Mouse (Mus musculus): Measurements from ENCODE around the gene Pxmp4.

Gene Pxmp4

DNA sequence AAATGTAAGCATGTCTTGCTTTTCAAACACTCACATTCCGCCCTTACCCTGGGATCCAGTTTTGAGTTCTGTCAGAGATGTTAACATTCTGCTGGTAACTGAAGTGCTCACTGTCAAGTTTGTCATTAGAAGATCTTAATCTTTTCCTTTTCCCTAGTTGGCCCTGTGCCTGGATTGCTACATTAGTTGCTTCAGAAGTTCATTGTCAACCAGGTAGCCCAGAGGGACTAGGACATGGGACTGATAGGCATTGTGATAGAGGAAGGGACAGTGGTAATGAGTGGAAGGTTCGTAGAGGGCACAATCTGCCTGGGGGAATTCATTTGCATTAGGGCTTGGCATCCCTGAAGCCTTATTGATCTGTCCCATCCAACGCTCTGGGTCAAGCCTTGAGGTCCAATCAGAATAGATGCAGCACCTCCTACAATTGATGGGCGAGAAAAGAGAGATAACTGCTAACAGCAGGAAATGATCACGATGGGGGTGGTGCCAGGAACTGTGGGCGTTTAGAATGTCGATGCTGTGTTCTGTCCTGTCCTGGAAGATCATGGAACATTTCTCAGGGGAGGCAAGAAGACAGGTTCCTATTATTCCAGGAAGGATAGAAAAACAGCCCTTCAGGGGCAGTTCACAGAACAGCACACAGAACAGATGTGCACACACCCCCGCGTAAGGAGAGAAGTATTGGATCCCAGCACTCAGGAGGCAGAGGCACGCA is 5.7 kb upstream of the Pxmp4 start:
- no peak for DNase-seq

DNA sequence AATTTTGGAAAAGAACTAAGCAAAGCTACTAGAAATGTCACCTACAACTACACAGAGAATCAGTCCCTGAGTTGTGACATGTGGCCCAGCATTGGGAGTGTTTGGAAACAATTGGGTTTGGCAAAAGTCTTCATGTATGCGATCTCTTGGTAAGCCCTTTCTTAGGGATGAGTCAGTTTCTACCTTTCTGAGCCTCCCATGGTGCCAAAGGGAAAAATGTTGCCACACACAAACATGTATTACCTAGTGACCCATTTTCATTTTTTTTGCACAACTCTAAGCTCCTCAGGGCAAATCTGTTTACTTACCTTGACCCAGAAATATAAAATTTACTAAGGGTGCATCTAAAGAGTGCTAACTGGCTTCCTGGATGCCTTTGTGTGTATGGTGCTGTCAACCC is 3.5 kb upstream of the Pxmp4 start:
- DNase-seq: no peak

DNA sequence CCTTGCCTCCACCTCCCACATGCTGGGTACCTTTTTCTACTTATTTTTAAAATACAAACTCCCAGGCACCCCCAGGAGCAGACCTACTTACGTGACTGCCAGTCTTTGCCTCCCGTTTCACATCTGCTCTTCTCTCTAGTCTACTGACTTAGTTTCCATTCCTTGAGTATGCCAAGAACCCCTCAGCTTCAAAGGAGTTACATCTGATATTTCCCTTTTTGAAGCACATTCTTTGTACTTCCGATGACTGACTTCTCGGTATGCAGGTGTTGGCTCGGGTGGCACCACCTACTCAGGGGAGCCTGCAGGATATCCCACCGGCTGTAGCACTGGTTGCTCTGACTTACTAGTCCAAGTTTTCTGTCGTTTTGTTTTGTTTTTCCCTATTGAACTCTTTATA is 648 bp upstream of the Pxmp4 start:
- no peak for DNase-seq

DNA sequence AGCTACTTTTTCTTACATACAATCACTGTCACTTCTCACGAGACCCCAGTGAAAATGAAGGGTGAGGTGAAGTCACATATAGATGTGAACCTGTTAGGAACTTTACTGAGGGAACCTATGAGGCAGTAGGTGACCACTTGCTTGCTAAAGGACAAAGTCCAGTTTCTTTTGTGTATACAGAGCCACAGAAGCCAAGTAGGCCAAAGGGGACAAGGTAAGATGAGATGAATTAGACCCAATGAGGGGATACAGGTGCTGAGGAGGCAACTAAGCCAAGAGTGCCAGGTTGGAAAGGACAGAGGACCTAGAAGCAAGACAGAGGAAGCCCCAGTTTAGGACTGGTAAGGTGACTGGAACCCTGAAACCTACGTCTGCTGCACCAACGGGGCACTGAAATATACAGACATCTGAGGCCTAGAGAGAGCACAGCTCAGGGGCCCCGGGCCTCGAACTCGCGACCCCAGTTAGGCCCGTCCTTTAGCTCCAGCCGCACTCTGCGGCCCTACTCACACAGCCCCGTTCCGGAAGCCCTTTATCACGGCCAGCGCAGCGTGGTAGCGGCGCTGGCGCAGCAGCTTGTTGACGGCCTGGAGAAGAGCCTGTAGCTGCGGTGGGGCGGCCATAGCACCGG is 386 bp downstream of the Pxmp4 start:
- DNase-seq: no peak

GRCm38 (mm10) chr2:154601324-154601723 is 2.2 kb downstream of the Pxmp4 start:
- no peak for DNase-seq

GRCm38 (mm10) chr2:154600586-154600985 is 2.9 kb downstream of the Pxmp4 start:
- DNase-seq: no peak

- no peak for DNase-seq
These were observed 6.1 kb downstream of the Pxmp4 start for GRCm38 (mm10) chr2:154597399-154597798.

DNA sequence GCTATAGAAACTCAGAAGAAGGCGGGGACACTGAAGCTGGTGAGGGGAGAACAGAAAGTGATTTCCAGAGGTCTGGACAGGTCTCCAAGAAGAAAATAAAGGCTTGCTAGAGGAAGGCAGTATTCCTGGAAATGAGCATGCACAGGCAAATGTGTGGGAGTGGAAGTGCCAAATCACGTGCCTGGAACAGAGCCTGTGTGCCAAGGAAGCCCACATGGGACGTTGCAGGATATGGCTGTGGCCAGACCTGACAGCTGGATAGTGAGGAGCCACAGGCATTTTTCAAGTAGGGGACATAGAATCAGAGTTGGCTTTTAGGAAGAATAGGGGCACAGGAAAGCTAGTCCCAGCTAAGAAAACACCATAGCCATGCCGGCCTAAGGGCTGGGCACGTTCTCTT is 7.7 kb downstream of the Pxmp4 start:
- DNase-seq: peak; percentile 38

- DNase-seq: no peak
These were observed 10.5 kb downstream of the Pxmp4 start for GRCm38 (mm10) chr2:154593025-154593424.

DNA sequence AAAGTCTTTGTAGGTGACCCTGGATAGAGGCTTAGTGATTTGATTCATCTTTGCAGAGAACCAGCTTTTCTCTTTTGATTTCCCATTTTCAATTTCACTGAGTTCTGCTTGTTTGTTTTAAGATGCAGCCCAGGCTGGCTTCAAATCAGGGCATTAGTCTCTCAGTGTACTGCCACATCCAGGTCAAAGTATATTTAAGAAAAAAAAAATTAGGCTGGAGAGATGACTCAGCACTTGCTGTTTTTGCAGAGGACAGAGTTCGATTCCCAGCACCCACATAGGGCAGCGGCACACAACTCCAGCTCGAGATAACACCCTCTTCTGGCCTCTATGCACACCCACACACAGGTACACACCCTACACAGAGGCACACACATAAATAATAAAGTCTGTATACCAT is 12.3 kb downstream of the Pxmp4 start:
- no peak for DNase-seq

GRCm38 (mm10) chr2:154589051-154589450 is 14.5 kb downstream of the Pxmp4 start:
- peak; percentile 28 for DNase-seq

GRCm38 (mm10) chr2:154586405-154586804 is 17.1 kb downstream of the Pxmp4 start:
- DNase-seq: no peak

- no peak for DNase-seq
These were observed 18.4 kb downstream of the Pxmp4 start for GRCm38 (mm10) chr2:154584931-154585601.

DNA sequence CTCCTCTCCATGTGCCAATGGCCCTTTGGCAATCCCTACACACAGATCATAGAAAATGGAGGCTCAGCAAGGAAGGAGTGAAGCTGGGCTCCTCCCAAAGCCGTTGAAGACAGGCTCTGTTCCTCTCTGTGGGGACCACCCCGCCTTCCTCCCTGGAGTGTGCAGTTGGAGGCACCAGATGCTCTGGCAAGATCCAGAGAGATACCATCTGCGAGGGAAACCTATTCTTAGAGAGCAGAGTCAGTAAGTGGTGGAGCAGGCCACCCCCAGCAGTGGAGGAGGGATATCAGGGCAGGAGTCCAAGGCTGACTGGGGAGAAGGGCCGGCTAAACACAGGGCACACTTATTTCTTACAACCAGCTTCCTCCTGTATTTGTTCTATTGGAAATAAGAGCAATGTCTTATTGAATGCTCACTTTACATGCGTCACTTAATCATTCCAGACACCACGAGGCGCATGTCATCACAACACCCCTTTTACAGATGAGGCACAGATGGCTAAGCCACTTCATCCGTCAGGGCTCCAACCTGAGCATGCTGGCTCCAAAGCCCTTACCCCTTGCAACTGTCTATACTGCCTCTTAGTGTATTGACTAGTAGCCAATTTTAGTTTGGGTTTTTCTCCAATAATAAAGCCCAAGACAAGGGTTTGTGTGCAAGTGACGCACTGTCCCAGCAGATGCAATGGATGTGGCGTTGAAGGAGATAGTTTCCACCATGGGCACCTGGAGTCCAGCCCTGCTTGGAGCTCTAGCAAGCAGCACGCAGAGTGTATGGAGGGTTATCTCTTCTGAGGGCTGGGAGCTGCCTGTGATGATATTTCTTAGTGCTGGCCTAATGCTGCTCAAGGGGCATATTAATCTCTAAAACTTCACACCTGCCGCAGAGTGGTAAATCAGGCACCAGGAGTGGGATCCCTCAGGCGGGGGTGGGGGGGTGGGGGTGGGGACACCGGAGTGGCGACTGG is 19.3 kb downstream of the Pxmp4 start:
- DNase-seq: peak; percentile 95

- no peak for DNase-seq
These were observed 22.1 kb downstream of the Pxmp4 start for GRCm38 (mm10) chr2:154581421-154581820.

GRCm38 (mm10) chr2:154580586-154580985 is 22.9 kb downstream of the Pxmp4 start:
- DNase-seq: no peak

DNA sequence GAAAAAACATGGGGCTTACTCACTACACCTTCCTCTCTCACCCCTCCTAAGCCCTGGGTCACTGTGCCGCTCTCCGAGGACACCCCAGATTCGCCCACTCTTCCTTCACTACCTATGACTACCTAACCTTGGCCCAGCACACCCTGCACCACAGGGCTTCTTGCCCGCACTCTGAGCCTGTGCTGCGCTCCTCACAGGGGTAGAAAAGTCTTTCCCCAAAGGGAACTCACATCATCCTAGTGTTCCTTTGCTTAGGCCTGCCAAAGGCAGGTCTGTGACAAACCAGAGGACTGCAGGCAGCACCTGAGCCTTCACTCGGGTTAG is 25.8 kb downstream of the Pxmp4 start:
- no peak for DNase-seq

DNA sequence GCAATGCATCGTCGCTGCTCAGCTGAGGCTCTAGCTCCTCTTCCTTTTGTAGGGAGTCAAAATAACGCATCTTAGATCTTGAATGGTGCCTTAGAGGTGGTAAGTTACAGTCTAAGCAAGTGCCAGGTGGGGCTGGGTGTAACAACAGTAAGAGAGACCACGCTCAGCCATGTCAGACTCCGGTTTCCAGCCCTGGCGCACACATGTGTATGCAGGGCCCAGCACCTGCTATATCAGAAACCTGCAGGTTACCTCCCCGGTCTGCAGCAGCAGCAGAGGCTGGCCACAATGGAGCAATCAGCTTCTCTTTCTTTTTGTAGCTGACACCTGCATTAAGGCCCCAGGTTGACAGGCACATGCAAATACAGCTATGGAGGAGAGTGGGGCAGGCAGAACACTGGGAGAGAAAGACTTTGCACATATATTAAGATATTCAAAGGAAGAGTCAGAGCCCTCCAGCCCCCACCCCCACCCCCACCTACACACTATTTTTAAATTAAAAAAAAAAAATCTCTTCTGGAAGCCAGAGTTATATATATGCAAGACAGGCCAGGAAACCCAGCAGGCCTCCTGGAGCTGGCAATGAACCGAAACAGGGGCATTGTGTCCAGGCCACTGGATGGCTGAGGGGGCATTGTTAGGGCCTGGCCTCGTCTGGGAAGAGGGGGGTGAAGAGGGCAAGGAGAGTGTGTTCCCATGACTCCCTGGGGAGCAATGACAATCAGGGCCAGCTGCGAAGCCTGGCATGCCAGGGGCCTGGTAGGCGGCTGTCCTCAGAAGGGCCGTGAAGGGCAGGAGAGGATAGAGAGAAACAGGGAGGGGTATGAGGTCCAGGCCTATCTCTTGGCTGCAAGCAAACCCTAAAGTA is 26.4 kb downstream of the Pxmp4 start:
- DNase-seq: no peak

DNA sequence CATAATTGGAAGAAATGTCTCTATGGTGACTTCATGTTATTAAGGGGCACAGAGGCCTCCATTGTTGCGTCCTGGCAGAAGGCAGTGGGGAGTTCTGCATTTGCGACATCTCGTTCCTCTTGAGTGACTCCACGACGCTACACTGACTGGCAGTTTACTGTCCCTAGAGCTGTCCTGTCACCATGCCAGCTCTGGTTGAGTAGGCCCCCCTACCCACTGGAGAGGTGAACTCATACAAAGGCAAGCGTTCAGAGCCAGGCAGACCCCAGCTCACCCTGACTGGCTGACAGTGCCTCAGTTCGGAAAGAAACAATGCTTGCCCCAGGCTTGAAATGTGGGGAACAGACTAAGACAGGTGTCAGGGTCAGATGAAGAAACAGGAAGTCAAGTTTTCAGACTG is 29.2 kb downstream of the Pxmp4 start:
- no peak for DNase-seq

DNA sequence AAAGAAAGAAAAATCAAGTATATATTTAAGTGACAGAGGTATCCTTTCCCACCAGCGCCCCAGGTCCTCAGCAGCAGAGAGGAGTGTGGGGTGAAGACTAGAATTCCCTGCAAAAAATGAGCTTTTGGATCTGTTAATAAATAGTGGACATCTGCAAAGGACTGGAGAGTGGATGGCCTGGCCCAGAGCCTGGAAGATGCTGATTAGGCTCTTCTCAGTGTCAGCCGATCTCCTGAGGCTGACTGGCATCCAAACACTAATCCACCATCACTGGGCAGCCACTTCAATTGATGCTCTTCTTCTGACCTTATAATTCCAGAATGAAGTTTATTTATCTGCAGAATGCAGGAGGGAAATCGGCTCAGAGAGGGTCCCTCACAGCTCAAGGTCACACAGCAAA is 30.5 kb downstream of the Pxmp4 start:
- no peak for DNase-seq

GRCm38 (mm10) chr2:154571976-154572375 is 31.5 kb downstream of the Pxmp4 start:
- no peak for DNase-seq

DNA sequence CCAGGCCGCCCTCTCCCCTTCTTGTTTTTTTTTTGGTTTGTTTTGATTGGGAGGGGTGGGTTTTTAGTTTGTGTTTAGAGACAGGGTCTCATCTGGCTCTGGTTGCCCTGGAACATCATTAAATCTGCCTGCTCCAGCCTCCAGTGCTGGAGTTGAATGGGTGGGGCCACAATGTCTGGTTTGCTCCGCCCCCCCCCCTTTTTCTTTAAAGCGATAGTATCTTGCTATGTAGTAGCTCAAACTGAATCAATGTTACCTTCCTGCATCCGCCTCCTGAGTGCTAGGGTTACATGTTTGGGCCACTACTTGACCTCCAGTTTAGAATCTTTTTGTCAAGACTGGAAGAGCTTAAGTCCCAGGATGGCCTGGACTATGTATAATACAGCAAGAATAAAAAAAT is 32.2 kb downstream of the Pxmp4 start:
- no peak for DNase-seq

Measured in right cerebral cortex, adult 18-20 months (tissue).